Mouse (Mus musculus) lung, postnatal 0 days (tissue): ENCODE measurements at regions not wholly inside any gene's neighbourhood (a gene's known extent, or its start where the extent isn't known, plus 50 kb on each side); places are given as distances from the start of the nearest gene placed in this dataset.

Source experiments
- CTCF ChIP-seq: IDR thresholded peaks from 2 replicates; pipeline ENCODE4 v1.5.1; 2016; ENCODE audit warnings: antibody characterized with exemption, mild to moderate bottlenecking
- EP300 ChIP-seq: IDR thresholded peaks from 2 replicates; pipeline ENCODE4 v1.6.1; 2016; ENCODE audit warnings: antibody characterized with exemption, mild to moderate bottlenecking, control low read depth

GRCm38 (mm10) chr15:69303100-69303499, 2802.4 kb upstream of the Lrrc6 start:
- no peak for TF ChIP-seq CTCF
- no peak for TF ChIP-seq EP300
